Mouse (Mus musculus): ENCODE data around the gene Ndufb2.

DNA sequence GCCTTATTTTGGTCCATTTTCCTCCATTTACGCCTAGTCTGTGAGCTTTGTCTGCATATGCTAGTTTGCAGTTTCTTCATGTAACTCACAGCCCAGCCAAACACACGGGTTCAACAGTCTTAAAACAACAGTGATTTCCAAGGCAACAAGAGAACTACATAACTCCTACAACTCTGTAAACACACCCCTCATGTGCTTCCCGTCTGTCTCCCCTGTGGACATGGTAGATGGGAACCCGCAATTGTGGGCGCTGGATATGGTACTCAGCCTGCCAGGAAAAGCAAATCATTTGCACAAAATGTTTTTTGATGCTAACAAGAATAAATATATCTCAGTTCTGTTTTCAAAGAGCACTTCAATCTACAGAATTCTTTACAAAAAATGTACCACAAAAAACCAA, 12.2 kb downstream of the Ndufb2 start:
- TF ChIP-seq HCFC1 (IDR thresholded peaks at IDR 0.05; ENCODE audit: borderline replicate concordance, insufficient read depth, low read length) (no peak), ZC3H11A (IDR thresholded peaks at IDR 0.05; ENCODE audit: borderline replicate concordance, low read depth, low read length) (no peak), MAFK (IDR thresholded peaks at IDR 0.05; ENCODE audit: insufficient read depth, low read depth, low read length) (no peak), ZNF384 (IDR thresholded peaks at IDR 0.05; ENCODE audit: low read depth, low read length) (no peak)
